Mouse (Mus musculus) embryonic facial prominence, embryonic 12.5 days (tissue): ENCODE data around the gene Smim27. TPM values are rescaled to one million over a fixed set of nuclear protein-coding genes. Genes with fewer than 3 reads are reported as not detected.

Experiments used
- ATAC-seq: fragments of 200-750 bp; cut with Nextera tagmentation; 2 replicates; pipeline ENCODE4 v1.8.0; 2017; ENCODE audit not compliant: insufficient number of reproducible peaks, insufficient read depth, low FRiP score, low TSS enrichment
- H3K27ac ChIP-seq: fragments of 300-500 bp; sonication (generic); 2 replicates; pipeline ENCODE4 v1.5.1; 2016; ENCODE audit warnings: mild to moderate bottlenecking
- H3K27me3 ChIP-seq: fragments of 300-500 bp; sonication (generic); 2 replicates; pipeline ENCODE4 v1.6.1; 2016; ENCODE audit warnings: mild to moderate bottlenecking, moderate library complexity
- H3K36me3 ChIP-seq: fragments of 300-500 bp; sonication (generic); 2 replicates; pipeline ENCODE4 v1.6.1; 2016; ENCODE audit warnings: mild to moderate bottlenecking
- H3K4me1 ChIP-seq: fragments of 300-500 bp; sonication (generic); 2 replicates; pipeline ENCODE4 v1.6.1; 2016
- H3K4me2 ChIP-seq: fragments of 300-500 bp; sonication (generic); replicated peaks from 2 replicates; pipeline ENCODE4 v1.6.1; 2016; ENCODE audit warnings: mild to moderate bottlenecking, moderate library complexity
- H3K4me3 ChIP-seq: fragments of 300-500 bp; sonication (generic); 2 replicates; pipeline ENCODE4 v1.5.1; 2016; ENCODE audit warnings: mild to moderate bottlenecking
- H3K9ac ChIP-seq: fragments of 300-500 bp; sonication (generic); 2 replicates; pipeline ENCODE4 v1.6.1; 2016; ENCODE audit warnings: mild to moderate bottlenecking, moderate library complexity
- H3K9me3 ChIP-seq: fragments of 300-500 bp; sonication (generic); 2 replicates; pipeline ENCODE4 v1.6.1; 2016; ENCODE audit warnings: mild to moderate bottlenecking, moderate library complexity
- WGBS: fragments of 180-500 bp; shearing (Covaris S2); methylation state at CpG from one replicate; pipeline ENCODE4 v1.1.7; 2016; 5-methylcytosine and 5-hydroxymethylcytosine counted together
- polyA plus RNA-seq: library from polyadenylated mRNA; unstranded; fragments of >200 nt; fragmentation: Nextera tagmentation; extraction: Ambion mirVana; gene quantifications from 2 replicates; pipeline ENCODE4 v1.2.1, GENCODE M21; 2016

The Smim27 gene
- polyA plus RNA-seq, 1 experiment from 2014 or later = 34.6 TPM

DNA sequence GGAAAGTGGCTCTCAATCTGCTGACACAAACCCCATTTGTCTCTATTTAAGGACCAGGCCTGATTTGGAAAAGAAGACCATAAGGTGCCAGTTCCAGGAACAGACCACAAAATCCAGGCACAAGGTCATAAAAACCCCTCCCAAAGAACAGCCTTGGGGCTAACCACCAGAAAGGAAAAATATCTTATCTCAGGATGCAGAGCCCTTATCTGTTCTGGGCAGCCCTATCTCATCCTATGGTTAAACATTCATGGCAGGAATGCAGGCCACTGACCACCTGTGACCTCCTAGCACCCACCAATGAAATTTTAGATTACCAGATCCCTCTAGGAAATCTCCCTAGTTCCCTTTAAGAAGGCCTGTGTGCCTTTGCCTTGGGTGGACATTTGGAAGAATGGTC is 40.3 kb downstream of the Smim27 start:
- Histone ChIP-seq H3K27me3 (no peaks in the 10 kb centered on the region), H3K4me1 (no peaks in the 10 kb centered on the region), H3K27ac (no peak overlapping the region), H3K36me3 (no peaks in the 10 kb centered on the region), H3K9me3 (no peaks in the 10 kb centered on the region), H3K4me3 (no peak overlapping the region), H3K4me2 (no peak overlapping the region), H3K9ac (no peak overlapping the region)
- no peak for ATAC-seq

DNA sequence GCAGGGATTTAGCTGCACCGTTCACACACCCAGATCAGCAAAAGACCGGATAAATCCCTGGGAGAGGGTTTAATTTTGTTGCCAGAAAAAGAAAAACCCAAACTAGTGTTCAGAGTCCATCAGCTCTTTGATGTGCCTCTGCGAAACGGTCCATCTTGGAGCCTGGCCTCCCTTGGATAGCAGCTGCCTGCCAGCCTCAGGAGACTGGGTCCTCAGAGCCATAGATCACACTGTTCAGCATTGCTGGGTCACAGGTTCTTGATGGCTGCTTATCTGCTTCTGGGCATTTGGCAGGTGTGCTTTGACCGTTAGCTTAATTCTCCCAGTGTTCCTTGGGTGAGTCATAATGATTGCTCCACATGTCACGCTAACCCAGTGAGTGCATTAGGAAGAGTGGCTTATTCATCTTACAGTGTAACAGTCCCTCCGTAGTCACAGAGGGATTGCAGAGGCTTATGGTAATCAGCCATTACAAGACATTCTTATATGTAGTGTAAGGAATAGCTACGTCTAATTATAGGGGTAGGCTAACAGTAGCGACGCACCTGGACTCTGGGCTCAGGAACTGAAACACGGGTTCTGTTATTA is 41.5 kb downstream of the Smim27 start:
- Histone ChIP-seq H3K9me3 (no peaks in the 10 kb centered on the region), H3K27ac (no peak overlapping the region), H3K4me2 (no peak overlapping the region), H3K9ac (no peak overlapping the region), H3K4me1 (no peaks in the 10 kb centered on the region), H3K36me3 (no peaks in the 10 kb centered on the region), H3K27me3 (no peaks in the 10 kb centered on the region), H3K4me3 (no peak overlapping the region)
- WGBS = 77% methylated on average over 11 of the region's 11 CpGs
- no peak for ATAC-seq

DNA sequence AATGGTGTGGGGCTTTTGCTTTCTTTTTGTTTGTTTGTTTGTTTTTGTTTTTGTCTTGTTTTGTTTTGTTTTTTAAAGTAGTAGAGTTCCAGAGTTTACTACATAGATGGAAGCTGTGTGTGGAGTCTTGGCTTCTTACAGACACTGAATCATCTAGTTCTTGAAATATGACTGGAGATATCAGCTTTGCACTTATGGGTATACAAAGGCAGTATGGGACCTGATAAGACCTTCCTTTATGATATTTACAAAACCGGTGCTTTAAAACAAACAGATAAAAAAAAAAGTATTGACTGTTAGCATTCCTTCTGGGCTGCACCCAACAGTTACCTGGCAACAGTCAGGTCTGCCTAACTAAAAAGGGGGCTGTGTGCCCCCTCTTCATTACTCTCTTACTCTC is 42.8 kb downstream of the Smim27 start:
- Histone ChIP-seq H3K9me3 (no peaks in the 10 kb centered on the region), H3K36me3 (no peaks in the 10 kb centered on the region), H3K27me3 (no peaks in the 10 kb centered on the region), H3K4me2 (no peak overlapping the region), H3K4me3 (no peak overlapping the region), H3K4me1 (no peaks in the 10 kb centered on the region), H3K9ac (no peak overlapping the region), H3K27ac (no peak overlapping the region)
- WGBS = 88% methylated on average over 1 of the region's 1 CpGs
- ATAC-seq = no peak

DNA sequence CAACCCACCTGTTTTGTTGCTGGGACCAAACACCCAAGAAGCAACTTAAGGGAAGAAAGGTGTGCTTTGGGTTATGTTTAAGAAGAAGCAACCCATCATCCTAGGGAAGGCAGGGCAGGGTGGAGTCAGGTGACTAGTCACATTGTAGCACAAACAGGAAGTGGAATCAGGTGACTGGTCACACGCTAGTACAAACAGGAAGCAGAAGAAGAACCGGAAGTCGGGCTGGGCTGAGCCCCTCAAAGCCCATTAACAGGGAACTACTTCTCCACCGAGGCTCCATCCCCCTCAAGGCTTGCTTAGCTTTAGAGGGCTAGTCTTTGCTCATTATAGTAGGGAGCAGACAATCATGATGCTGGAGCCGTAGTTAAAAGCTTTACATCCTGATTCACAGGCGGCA is 43.6 kb downstream of the Smim27 start:
- H3K4me3 ChIP-seq = no peak overlapping the region
- 71% methylated on average over 6 of the region's 6 CpGs for WGBS
- no peak overlapping the region for H3K4me2 ChIP-seq
- H3K4me1 ChIP-seq = no peaks in the 10 kb centered on the region
- no peak for ATAC-seq
- no peaks in the 10 kb centered on the region for H3K27me3 ChIP-seq
- H3K36me3 ChIP-seq = no peaks in the 10 kb centered on the region
- H3K9ac ChIP-seq = no peak overlapping the region
- no peaks in the 10 kb centered on the region for H3K9me3 ChIP-seq
- H3K27ac ChIP-seq = no peak overlapping the region

DNA sequence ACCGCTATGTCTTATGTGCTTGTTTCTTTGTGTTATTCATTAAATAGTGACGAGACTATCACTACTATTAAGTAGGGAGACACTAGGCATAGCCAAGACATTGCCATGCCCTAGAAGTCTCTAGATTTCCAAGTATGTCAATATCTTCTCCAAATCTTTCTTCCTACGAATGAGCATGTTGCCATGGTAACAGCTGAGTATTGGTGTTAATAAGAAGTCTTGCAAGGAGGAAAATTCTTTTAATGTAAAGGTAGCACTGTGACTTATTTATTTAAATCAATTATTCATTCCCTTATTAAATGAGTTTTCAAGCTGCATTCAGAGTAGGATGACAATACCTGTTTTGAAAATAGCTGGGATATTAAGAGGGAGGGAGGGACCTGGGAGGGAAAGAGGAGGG is 48.0 kb downstream of the Smim27 start:
- Histone ChIP-seq H3K27ac (no peak overlapping the region), H3K36me3 (no peaks in the 10 kb centered on the region), H3K9me3 (no peaks in the 10 kb centered on the region), H3K4me2 (no peak overlapping the region), H3K4me3 (no peak overlapping the region), H3K27me3 (no peaks in the 10 kb centered on the region), H3K9ac (no peak overlapping the region), H3K4me1 (no peaks in the 10 kb centered on the region)
- ATAC-seq = no peak
- WGBS = 76% methylated on average over 3 of the region's 3 CpGs

Other genes with a start within 250 kb of the Smim27 start
- gene Aco1, start 126.5 kb upstream of the Smim27 start, polyA plus RNA-seq = 56.8 and 57.9 TPM in 2 replicates
- 8.3 and 8.5 TPM in 2 replicates for gene Ddx58, start 29.8 kb upstream of the Smim27 start, polyA plus RNA-seq
- gene Topors, start 271 bp downstream of the Smim27 start, polyA plus RNA-seq = 50.7 and 57.7 TPM in 2 replicates
- 280 and 302 TPM in 2 replicates for gene Ndufb6, start 9.8 kb downstream of the Smim27 start, polyA plus RNA-seq
- 0.22 and 0.32 TPM in 2 replicates for gene Tmem215, start 202.6 kb downstream of the Smim27 start, polyA plus RNA-seq